Mouse (Mus musculus) yolk sac, embryonic 10.5 days (tissue): Measurements from ENCODE around the gene Stambp.
"Not testable (repeated sequence)": the region's sequence is repeated elsewhere in the genome, so short reads cannot be mapped to it uniquely, and the experiment has no call there.

Experiments used
- DNase-seq: peaks from one replicate; pipeline ENCODE4 v3.0.0-alpha.2; 2017; ENCODE audit warnings: low spot score

The Stambp gene

GRCm38 (mm10) chr6:83572671-83573070, at the start of gene Stambp:
Gene Stambp, minus strand, starts transcription at chr6:83572729.
- no peak for DNase-seq

DNA sequence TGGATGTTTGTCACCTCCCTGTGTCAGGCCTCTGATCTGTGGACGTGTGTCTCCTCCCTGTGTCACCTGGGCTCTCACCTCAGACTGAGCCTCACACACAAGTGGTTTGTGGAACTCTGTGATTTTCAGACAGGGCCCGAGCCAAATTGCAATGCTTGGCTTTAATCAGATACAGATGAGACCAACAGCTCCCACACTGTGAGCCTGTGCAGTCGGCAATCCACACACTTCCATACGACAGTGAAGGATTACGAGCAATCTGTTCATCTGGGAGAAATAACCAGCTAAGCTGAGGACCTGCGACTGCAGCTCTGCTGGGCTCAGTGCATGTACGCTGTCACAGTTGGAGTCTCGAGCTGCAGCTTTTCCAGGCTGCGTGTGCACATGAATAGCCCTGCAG, 47.4 kb upstream of the Stambp start:
- DNase-seq = no peak

- no peak for DNase-seq
Observed at GRCm38 (mm10) chr6:83617581-83618335, 45.2 kb upstream of the Stambp start.

GRCm38 (mm10) chr6:83616512-83616911, 44.0 kb upstream of the Stambp start:
- no peak for DNase-seq

DNA sequence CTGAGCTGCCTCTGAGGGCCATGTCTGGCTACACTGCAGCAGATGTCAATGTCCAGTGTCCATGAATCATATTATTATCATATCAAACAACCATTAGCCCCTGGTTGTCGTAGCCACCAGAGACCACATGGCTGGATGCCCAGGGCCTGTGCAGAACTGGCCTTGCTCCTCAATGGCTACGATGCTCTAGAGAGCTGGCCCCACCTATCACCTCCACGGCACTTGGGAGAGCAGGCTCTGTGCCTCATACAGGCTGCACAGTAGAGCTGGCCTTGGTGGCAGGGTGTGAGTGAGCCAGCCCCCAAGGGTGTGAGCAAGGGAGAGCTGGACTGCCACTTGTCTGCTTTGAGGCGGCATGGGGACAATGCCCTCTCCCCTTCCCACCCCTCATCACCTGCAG, 41.9 kb upstream of the Stambp start:
- no peak for DNase-seq

DNA sequence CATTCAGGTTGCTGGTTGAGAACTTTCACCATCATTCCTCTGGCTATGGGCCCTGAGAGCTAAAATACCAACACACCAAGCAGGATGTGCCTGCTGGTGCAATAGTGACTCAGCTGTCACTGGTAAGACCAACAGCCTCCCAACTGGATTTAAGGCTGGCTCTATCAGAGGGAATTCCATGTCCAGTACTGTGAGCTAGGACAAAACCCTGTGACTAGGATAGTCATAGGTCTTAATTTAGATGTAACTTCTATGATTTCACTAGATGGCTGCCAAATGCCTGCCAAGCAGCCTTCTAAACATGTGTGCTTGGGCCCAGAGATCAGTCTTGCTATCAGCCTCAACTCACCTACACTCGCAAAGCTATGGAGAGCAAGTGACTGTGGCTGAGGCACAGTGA, 40.4 kb upstream of the Stambp start:
- no peak for DNase-seq

DNA sequence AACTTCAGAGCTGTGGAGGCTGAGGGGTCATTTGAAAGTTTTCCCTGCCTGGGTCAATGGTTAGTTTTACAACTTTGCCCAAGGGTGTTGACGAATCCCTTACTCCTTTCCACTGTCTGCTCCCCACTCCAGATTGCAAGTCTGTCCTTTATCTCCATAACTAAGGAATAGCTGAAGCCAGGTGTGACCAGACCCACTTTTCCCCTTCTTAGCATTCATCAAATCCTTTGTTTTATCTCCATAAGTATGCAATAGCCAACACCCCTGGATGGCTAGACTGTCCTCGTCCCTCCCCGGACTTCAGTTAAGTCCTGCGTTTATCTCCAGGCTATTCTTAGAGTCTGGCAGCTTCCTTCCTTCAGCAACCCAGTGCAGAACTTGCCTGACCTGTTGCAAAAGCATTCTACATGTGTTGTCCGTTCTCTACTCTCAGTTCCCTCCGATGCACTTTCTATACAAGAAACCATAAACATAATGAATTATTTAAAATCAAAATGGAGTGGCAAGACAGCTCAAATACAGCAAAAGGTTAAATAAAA, 27.2 kb upstream of the Stambp start:
- no peak for DNase-seq

DNA sequence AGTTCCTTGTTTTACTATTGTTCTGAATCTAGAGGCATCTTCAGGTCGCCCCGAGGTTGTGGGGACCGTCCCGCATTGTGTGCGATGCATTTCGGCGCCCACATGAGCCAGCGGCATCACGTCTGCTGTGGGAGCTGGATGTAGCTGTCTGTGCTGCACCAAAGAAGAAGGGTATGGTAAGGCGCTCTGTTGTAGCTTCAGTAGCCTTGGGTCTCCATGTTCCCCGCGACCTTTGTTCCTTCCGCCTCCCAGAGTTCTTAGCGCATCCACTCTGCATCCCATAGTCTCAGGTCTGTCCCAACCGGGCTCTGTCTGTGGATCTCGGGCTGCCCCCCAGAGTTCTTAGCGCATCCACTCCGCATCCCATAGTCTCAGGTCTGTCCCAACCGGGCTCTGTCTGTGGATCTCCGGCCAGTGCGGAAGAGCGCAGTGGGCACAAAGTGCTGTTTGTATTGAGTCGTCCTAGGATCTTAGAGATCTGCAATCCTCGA, 26.6 kb upstream of the Stambp start:
- DNase-seq = no peak

GRCm38 (mm10) chr6:83598646-83599045, 26.1 kb upstream of the Stambp start:
- no peak for DNase-seq

DNA sequence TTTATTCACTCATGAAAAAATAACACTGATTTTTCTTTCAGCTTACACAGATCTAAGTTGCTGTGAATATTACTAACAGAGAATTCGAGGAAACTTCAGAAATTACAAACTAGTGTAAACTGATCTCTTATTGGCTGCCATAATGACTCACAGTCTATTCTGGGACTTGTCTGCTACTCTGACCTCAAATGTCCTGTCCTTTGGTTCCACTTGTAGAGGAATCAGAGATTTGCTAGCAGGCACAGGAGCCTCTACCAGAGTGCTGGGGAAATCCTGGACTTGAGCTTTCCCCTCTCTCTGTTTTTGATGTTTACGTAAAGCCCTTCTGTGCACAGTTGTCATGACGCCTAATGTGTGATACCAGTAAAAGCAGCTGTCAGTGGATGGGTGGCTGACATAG, 25.5 kb upstream of the Stambp start:
- DNase-seq = no peak

GRCm38 (mm10) chr6:83595035-83595434, 22.5 kb upstream of the Stambp start:
- no peak for DNase-seq

GRCm38 (mm10) chr6:83593896-83594295, 21.4 kb upstream of the Stambp start:
- no peak for DNase-seq

GRCm38 (mm10) chr6:83592051-83592450, 19.5 kb upstream of the Stambp start:
- DNase-seq = no peak

DNA sequence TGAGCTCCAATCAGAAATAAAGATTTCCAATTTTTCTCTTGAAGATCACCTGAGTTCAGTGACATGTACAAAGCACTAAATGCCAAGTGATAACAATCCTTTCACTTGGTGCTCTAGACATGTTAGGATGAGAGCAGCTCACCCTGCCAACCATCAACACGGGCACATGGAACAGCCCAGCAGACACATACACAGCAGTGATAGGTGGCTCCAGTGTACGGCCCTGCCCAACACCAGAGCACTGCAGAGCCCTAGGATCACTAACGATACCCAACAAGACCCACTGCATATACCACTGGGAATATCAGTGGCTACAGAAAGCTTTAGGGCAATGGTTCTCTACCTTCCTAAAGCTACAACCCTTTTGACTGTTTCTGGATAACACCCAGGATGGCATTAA, 17.8 kb upstream of the Stambp start:
- DNase-seq = no peak

- DNase-seq = not testable (repeated sequence)
Observed at GRCm38 (mm10) chr6:83587191-83587590, 14.7 kb upstream of the Stambp start.

DNA sequence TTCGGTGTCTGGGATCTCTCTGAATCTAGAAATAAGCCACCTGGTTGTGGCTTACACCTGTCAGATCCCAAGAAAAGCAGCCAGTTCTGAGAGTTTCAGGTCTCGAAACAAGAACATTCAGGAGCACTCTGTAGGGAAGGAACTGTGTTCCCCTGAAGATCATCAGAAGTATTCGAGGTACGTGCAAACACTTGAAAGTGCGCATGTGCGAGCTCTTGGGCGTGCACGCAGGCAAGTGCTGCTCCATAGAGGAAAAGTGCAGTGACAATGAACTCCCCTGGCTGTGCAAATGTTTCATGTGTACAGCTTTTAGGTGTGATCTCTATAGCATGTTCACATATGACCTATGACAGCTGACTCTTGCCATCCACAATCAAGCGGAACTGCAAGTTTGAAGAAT, 12.8 kb upstream of the Stambp start:
- not testable (repeated sequence) for DNase-seq

- DNase-seq = no peak
Observed at GRCm38 (mm10) chr6:83583591-83583990, 11.1 kb upstream of the Stambp start.

- DNase-seq = no peak
Observed at GRCm38 (mm10) chr6:83582938-83583270, 10.4 kb upstream of the Stambp start.

DNA sequence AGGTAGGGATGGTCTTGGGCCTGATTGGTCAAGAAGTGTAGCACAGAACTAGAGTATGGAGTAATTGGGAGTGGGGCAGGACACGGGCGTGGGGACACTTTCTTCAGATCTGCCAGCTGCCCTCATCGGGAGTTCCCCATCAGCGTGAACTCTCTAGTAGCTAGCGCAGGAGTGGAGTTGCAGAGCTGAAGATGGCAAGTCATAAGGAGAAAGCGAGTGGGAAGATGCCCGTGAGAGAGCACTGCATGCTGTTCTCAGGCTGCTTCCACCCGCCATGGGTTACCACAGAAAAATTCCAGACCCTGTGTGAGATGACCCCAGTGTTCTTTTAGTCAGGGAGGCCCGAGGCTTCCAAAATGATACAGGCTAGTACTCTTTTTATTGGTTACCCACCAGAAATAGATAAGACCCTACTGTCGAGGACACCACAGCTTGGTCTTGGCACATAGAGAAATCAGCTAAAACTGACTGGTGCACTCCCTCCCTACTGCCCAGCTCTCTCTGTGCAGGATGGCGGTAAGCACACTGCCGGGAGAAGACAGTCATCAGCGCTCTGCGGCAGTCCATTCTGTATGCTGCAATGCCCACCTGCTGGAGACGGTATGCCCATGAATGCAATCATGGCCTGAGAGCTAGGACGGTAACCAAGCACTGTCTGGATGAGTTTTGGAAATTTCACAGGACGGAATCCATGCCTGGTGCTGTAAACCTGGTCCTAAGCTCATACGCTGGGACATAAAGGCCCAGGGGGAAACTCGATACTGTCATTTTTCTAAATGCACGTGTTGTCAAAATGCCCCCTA, 9.8 kb upstream of the Stambp start:
- no peak for DNase-seq

DNA sequence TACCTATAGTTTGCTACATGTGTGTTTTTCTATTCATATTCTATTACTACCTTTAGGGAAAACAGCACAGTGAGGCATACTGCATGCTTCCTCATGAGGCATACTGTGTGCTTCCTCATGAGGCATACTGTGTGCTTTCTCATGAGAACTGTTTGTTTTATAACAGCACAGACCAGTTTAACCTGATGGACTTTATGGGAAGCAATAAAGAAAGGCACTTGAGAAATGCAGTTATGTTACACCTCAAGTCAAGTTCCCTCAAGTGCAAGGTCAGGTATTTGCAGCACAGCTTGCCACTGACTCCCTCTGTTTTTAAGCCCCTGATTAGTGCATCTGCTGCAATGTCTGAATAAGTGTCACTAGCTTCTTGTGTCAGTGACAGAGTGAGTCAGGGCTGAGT, 5.0 kb upstream of the Stambp start:
- DNase-seq = no peak

DNA sequence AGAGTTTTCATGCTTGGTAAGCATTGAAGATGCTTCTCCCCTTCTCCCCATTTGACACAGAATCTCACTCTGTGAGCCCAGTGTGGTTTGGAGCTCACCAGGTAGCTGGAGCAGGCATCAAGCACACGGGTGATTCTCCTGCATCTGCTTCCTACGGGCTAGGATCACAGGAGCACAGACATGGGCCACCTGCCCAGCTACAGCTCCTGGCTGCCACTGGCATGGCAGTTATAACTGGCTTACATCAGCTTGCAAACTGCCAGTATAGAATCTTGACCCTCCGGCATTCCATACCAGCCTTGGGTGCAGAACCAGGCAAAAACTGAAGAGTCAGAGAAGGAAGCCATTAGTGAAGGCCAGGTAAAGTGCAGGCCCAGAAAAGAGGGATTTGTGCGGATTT, 3.1 kb upstream of the Stambp start:
- no peak for DNase-seq

DNA sequence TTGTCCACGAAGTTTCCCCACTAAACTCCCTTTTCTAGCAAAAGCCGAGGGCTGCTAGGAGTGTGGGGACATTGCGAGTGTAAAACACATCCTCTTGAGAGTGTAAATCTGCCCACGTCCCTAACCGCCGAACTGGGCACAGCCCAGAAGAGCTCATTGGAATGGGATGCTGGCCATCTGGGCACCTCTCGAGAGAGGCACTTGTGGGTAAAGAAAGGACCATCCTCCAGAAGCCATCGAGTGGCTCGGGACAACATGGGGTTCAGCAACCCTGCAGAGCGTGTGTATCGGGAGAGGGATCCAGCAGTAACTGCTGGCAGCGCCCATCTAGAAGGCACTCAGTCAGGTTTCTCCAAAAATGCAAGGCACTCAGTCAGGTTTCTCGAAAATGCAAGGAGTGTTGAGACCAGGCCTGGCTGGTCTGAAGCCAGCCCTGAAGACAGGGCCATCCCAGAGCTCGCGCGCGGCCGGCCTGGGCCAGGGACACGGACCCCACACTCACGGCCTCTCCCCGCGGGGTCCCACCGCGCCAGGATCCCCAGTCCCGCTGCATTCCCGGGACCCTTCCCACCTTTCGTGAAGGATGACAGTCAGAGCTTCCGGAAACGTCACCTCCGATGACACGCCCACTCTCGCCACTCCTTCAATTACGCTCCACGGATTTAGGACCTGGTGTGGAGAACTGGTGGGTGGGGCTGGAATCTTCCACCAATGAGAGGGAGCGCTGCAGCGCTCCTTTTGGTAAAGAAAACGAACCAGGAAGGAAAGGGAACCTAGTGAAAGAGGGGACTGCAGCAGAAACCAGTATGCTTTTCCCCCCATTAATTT, 475 bp downstream of the Stambp start:
- peak; percentile 88 for DNase-seq
